Mouse (Mus musculus) lung, embryonic 16.5 days (tissue): ENCODE measurements at regions not wholly inside any gene's neighbourhood (a gene's known extent, or its start where the extent isn't known, plus 50 kb on each side); places are given as distances from the start of the nearest gene placed in this dataset.
A peak's percentile ranks its signal among the peaks of the same experiment; 100 is the strongest.
"Not testable (repeated sequence)": the region's sequence is repeated elsewhere in the genome, so short reads cannot be mapped to it uniquely, and the experiment has no call there.

ENCODE experiments used
- ATAC-seq: fragments of 200-750 bp; cut with Nextera tagmentation; 2 replicates; pipeline ENCODE4 v1.8.0; 2017; ENCODE audit warnings: low read depth, mild to moderate bottlenecking, moderate library complexity
- H3K27ac ChIP-seq: fragments of 300-500 bp; sonication (generic); 2 replicates; pipeline ENCODE4 v1.5.1; 2014; ENCODE audit warnings: mild to moderate bottlenecking, control low read depth, low read length
- H3K27me3 ChIP-seq: fragments of 300-500 bp; sonication (generic); 2 replicates; pipeline ENCODE4 v1.6.1; 2014; ENCODE audit warnings: low read depth, low read length, mixed read lengths; ENCODE audit not compliant: control insufficient read depth, insufficient read depth
- H3K36me3 ChIP-seq: fragments of 300-500 bp; sonication (generic); 2 replicates; pipeline ENCODE4 v1.6.1; 2014; ENCODE audit warnings: low read length; ENCODE audit not compliant: control insufficient read depth, insufficient read depth
- H3K4me1 ChIP-seq: fragments of 300-500 bp; sonication (generic); replicated peaks from 2 replicates; pipeline ENCODE4 v1.6.1; 2014; ENCODE audit warnings: low read length, mixed read lengths; ENCODE audit not compliant: control insufficient read depth, insufficient read depth
- H3K4me2 ChIP-seq: fragments of 300-500 bp; sonication (generic); 2 replicates; pipeline ENCODE4 v1.6.1; 2014; ENCODE audit warnings: low read depth, low read length, control low read depth
- H3K4me3 ChIP-seq: fragments of 300-500 bp; sonication (generic); 2 replicates; pipeline ENCODE4 v1.5.1; 2014; ENCODE audit warnings: mild to moderate bottlenecking, low read length, control low read depth
- H3K9ac ChIP-seq: fragments of 300-500 bp; sonication (generic); 2 replicates; pipeline ENCODE4 v1.6.1; 2014; ENCODE audit warnings: low read length, control low read depth
- H3K9me3 ChIP-seq: fragments of 300-500 bp; sonication (generic); 2 replicates; pipeline ENCODE4 v1.6.1; 2016; ENCODE audit warnings: low read length; ENCODE audit not compliant: control insufficient read depth
- WGBS: fragments of 180-500 bp; shearing (Covaris S2); extraction: QIAGEN DNeasy Blood & Tissue Kit; methylation state at CpG from one replicate; pipeline ENCODE4 v1.1.7; 2014; 5-methylcytosine and 5-hydroxymethylcytosine counted together

GRCm38 (mm10) chr6:133724627-133725026 is 128.9 kb downstream of the Kap start:
- not testable (repeated sequence) for H3K9ac ChIP-seq, H3K27me3 ChIP-seq, ATAC-seq, H3K4me1 ChIP-seq, H3K9me3 ChIP-seq, H3K27ac ChIP-seq, H3K4me3 ChIP-seq, H3K36me3 ChIP-seq, H3K4me2 ChIP-seq
- 63% methylated on average over 6 of the region's 6 CpGs for WGBS

- Histone ChIP-seq H3K4me2 (peak overlapping the region; percentile 39), H3K4me3 (peak overlapping the region; percentile 12; the same call in 1 of the 2 replicates)
- H3K9ac ChIP-seq, ATAC-seq, H3K27ac ChIP-seq, H3K9me3 ChIP-seq, H3K27me3 ChIP-seq, H3K36me3 ChIP-seq, H3K4me1 ChIP-seq: not testable (repeated sequence)
- under 1% methylated on average over 8 of the region's 8 CpGs for WGBS
These were observed 146.8 kb downstream of the Kap start for GRCm38 (mm10) chr6:133706712-133707111.

- no peaks in the 10 kb centered on the region for H3K36me3 ChIP-seq
- no peak overlapping the region for H3K4me2 ChIP-seq
- no peaks in the 10 kb centered on the region for H3K4me1 ChIP-seq
- WGBS: 19% methylated on average over 2 of the region's 2 CpGs
- no peak overlapping the region for H3K4me3 ChIP-seq
- H3K9me3 ChIP-seq: no peaks in the 10 kb centered on the region
- no peak overlapping the region for H3K9ac ChIP-seq
- no peak overlapping the region for H3K27ac ChIP-seq
- no peaks in the 10 kb centered on the region for H3K27me3 ChIP-seq
- peak; percentile 51; the same call in 1 of the 2 replicates for ATAC-seq
These were observed 151.9 kb downstream of the Kap start for GRCm38 (mm10) chr6:133701625-133702024.
